Mouse (Mus musculus) testis, adult 2 months (tissue): ENCODE results near the gene Foxs1. TPM values are rescaled to one million over a fixed set of nuclear protein-coding genes. Genes with fewer than 3 reads are reported as not detected.

Experiments
- H3K27ac ChIP-seq: fragments of 200-500 bp; 2 replicates; pipeline ENCODE4 v1.5.1; 2012; ENCODE audit warnings: low read depth, low read length; ENCODE audit not compliant: control insufficient read depth, insufficient read depth
- H3K27me3 ChIP-seq: fragments of 200-500 bp; 2 replicates; pipeline ENCODE4 v1.6.1; 2012; ENCODE audit warnings: mild to moderate bottlenecking, low read length, moderate library complexity; ENCODE audit not compliant: control insufficient read depth, insufficient read depth
- H3K36me3 ChIP-seq: fragments of 200-500 bp; 2 replicates; pipeline ENCODE4 v1.6.1; 2012; ENCODE audit warnings: mild to moderate bottlenecking, low read length; ENCODE audit not compliant: control insufficient read depth, insufficient read depth
- H3K4me1 ChIP-seq: fragments of 200-500 bp; 2 replicates; pipeline ENCODE4 v1.6.1; 2012; ENCODE audit warnings: low read length; ENCODE audit not compliant: control insufficient read depth, insufficient read depth
- H3K4me3 ChIP-seq: fragments of 200-500 bp; 2 replicates; pipeline ENCODE4 v1.5.1; 2012; ENCODE audit warnings: low read depth, mild to moderate bottlenecking, low read length, moderate library complexity, mixed read lengths; ENCODE audit not compliant: control insufficient read depth
- CTCF ChIP-seq: fragments of 200-500 bp; IDR thresholded peaks from 2 replicates; pipeline ENCODE4 v1.5.1; 2012; ENCODE audit warnings: low read depth, mild to moderate bottlenecking, inconsistent platforms, low read length, moderate library complexity; ENCODE audit not compliant: control insufficient read depth, insufficient read depth, insufficient replicate concordance
- POLR2A ChIP-seq: fragments of 200-500 bp; IDR thresholded peaks from 2 replicates; pipeline ENCODE4 v1.6.1; 2012; ENCODE audit warnings: low read depth, mild to moderate bottlenecking, inconsistent platforms, low read length, moderate library complexity; ENCODE audit not compliant: control insufficient read depth
- polyA plus RNA-seq: library from polyadenylated mRNA; depleted of rRNA; stranded (reverse); fragments of >200 nt; gene quantifications from 2 replicates; pipeline ENCODE4 v1.2.3, GENCODE M21; 2012

The Foxs1 gene
- polyA plus RNA-seq, 1 experiment: 4.3 TPM

DNA sequence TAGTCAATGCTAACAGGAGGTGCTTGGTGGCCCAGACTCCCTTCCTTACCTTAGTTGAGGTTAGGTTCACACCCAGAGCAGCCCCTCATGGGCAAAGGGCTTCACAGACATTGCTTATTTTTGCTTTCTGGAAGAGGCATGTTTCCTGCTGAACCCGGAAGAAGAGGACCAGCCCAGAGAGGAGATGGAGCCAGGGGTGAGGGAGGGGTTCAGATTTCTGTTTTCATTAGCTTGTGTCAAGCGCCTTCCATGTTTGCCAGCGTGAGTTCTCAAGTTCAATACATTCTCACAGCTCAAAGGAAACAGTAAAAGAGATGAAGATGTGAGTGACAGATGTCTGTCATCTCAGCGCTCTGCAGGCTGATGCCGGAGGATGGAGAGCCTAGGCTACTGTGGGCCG is 23.2 kb downstream of the Foxs1 start:
- Histone ChIP-seq H3K36me3 (no peaks in the 10 kb centered on the region), H3K27ac (no peak overlapping the region), H3K4me1 (peaks cover 15% of the 10 kb centered on the region), H3K27me3 (no peaks in the 10 kb centered on the region), H3K4me3 (no peak overlapping the region)
- no peak for TF ChIP-seq CTCF
- TF ChIP-seq POLR2A: no peak

DNA sequence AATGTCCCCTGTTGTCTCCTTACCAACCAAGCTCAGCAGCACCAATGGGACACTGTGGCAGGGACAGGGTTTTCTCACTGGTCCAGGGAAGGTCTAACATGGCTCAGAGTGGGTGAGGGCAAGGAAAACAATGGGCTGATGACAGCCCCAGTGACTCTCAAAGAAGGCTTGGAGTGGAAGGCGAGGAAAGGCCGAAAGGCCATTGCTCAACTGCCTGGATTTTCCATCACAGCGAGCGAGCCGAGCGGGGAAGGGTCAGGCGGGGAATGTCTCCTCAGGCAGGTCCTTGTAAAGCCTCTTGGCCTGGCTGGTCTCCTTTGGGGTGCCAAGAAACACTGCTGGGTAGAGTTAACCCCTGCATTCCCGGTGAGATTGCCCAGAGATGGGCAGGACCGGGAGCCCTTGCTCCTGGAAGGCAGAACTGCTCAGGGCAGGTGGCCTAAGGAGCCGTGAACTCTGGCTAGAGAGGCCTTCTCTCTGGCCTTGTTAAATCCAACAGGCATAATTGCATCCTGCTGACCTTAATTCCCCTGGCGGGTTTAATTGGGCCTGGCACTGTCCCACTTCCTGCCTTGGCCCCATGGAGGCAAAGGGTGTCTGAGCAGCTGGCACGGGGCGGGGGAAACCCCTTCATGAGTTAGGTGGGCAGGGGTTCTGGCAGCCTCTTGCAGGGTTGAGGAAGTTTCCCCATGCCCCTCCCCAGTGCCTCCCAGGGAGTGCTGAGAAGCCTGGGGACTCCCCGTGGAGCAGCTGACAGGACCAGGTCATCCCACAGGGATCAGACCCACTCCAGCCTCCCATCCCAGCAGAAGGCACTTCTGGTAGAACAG is 25.7 kb downstream of the Foxs1 start:
- H3K36me3 ChIP-seq: no peaks in the 10 kb centered on the region
- H3K4me1 ChIP-seq: peaks cover 6% of the 10 kb centered on the region
- no peak overlapping the region for H3K27ac ChIP-seq
- TF ChIP-seq CTCF: no peak
- no peak for TF ChIP-seq POLR2A
- H3K4me3 ChIP-seq: no peak overlapping the region
- no peaks in the 10 kb centered on the region for H3K27me3 ChIP-seq

DNA sequence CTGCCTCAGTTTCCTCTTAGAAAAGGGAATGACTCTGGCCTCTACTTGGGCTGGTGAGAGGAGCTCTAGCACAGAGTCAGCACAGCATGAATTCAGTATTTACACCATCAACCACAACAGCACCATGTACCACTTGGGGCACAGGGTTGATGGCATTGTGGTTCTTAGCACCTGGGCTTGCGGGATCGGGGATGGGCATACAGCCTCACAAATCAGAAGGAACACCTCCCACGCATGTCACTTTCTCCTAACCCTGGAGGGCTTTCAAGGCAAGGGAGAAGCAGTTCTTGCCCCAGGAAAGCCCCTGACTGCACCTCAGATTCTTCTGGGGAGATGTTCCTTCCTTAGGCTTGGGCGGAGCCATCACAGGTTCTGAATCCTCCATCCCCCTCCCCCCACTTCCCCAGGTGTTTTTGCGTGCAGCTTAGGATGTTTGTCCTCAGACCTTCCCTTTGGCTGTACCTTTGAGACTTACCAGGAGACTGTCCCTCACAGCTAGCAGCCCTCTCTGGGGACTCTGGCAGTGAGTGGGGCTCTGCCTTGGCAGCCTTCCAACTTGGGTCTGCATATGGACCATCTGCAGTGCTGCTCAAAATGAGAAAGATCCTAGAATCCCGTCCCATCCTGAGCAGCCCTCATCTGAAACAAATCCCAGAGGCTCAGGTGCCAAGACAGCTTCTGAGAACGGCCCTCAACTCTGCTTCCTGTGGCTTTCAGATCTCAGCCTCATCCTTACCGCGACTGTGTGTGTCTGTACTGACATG is 26.6 kb downstream of the Foxs1 start:
- TF ChIP-seq CTCF (no peak), POLR2A (no peak)
- H3K36me3 ChIP-seq: no peaks in the 10 kb centered on the region
- no peak overlapping the region for H3K27ac ChIP-seq
- H3K27me3 ChIP-seq: no peaks in the 10 kb centered on the region
- H3K4me3 ChIP-seq: no peak overlapping the region
- H3K4me1 ChIP-seq: peaks cover 3% of the 10 kb centered on the region

DNA sequence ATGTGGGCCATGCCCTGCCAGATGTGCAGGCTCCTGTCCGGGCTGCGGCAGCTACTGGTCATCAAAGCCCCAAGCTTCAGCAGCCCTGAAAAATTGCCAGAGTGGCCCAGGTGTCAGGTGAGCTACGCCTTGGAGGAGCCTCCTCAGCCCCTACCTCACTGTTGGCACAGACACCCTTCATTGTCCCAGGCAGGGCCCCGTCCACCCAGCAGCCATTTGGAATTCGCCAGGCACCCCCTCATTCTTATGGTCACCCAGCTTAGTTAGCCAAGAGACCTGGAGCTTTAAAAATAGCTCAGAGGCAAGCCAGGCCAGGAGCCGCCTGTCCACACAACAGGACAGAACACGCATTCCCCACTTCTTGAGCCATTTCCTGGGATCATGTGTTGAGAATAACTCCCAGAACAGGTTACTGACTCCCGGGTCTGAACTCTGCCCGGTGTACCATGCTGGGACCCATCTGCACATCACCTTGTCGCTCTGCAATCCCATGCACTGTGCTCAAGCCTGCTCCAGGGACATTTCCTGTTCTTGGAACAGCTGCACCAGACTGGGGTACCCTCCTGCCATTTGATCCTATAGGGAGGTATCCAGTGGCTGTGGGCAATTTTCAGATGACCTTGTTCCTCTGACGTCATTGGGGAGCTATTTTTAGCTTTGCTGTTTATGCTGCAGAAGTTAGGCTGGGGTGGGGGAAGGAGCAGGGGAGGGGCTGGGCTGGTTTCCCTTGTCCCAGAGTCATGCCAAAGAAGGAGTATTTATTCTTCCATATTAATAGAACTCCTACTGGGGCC is 27.8 kb downstream of the Foxs1 start:
- Histone ChIP-seq H3K4me3 (no peak overlapping the region), H3K27me3 (no peaks in the 10 kb centered on the region), H3K4me1 (no peaks in the 10 kb centered on the region; the same call in 1 of the 2 replicates), H3K27ac (no peak overlapping the region), H3K36me3 (no peaks in the 10 kb centered on the region)
- TF ChIP-seq CTCF (no peak), POLR2A (no peak)

DNA sequence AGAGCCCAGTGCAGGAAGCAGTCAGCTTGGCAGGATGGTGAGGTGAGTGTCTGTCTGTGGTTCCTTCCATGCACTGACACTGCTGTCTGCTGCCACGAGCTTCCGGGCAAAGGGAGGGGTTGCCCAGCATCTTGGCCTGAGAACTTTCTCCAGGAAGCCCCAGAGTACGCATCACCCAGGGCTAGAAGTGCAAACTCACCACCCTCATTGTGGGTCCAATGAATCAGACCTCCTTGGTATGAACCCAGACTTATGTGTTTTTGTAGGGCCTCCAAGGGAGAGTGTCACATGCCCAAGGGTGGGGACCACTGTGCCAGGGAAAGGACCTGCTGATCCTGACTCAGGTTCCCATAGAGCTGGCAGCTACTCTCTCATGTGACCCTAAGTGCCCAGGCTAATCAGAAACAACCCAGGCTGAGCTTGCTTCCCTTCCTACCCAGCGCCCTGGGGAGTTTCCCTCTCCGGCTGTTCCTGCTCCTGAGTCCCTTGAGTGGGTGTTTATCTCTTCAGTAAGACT is 28.8 kb downstream of the Foxs1 start:
- H3K27me3 ChIP-seq: no peaks in the 10 kb centered on the region
- no peak for TF ChIP-seq POLR2A
- TF ChIP-seq CTCF: no peak

DNA sequence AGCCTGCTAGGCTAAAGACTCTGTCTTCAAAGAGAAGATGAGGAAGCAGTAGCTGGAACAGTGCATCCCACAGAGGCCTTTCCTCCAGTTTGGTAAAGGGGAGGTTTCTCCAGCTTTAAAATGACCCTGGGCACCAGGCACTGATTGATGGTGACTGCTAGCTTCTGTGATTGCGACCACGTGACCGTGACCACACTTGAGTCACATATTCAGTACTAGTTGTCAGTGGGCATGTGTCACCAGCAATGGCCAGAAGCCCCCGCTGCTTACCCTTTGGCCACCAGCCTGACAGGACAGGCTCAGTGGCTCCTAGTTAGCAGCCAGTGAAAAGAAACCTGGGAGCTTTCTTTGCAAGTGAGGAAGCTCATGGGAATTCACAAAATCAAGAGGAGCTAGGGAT is 29.4 kb downstream of the Foxs1 start:
- no peak overlapping the region for H3K27ac ChIP-seq
- TF ChIP-seq CTCF (no peak), POLR2A (no peak)
- no peaks in the 10 kb centered on the region; the same call in 1 of the 2 replicates for H3K4me1 ChIP-seq
- no peak overlapping the region for H3K4me3 ChIP-seq
- H3K36me3 ChIP-seq: no peaks in the 10 kb centered on the region
- no peaks in the 10 kb centered on the region for H3K27me3 ChIP-seq

More for the DNA sequence above, 28.8 kb downstream of the Foxs1 start:
- Histone ChIP-seq H3K27ac (no peak overlapping the region), H3K4me3 (no peak overlapping the region), H3K36me3 (no peaks in the 10 kb centered on the region), H3K4me1 (no peaks in the 10 kb centered on the region; the same call in 1 of the 2 replicates)

DNA sequence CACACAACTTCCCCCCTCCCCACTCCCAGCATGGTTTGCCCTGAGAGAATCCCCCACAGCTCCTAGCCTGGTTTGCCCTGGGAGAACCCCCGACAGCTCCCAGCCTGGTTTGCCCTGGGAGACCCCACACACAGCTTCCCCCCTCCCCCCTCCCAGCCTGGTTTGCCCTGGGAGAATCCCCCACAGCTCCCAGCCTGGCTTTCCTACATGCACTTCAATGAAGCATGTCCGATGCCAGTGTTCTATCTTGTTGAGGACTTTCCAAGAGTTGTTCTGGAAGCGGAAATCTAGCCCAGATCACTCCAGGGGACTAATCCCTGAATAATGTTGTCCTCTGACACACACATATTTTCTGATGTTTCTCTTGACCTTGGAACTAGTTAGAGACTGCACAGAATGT is 30.4 kb downstream of the Foxs1 start:
- H3K36me3 ChIP-seq: no peaks in the 10 kb centered on the region
- TF ChIP-seq POLR2A (no peak), CTCF (no peak)
- H3K4me3 ChIP-seq: no peak overlapping the region
- H3K27ac ChIP-seq: no peak overlapping the region
- no peaks in the 10 kb centered on the region for H3K27me3 ChIP-seq
- no peaks in the 10 kb centered on the region; the same call in 1 of the 2 replicates for H3K4me1 ChIP-seq
